Mouse (Mus musculus): Measurements from ENCODE around the gene Bloc1s2.

DNA sequence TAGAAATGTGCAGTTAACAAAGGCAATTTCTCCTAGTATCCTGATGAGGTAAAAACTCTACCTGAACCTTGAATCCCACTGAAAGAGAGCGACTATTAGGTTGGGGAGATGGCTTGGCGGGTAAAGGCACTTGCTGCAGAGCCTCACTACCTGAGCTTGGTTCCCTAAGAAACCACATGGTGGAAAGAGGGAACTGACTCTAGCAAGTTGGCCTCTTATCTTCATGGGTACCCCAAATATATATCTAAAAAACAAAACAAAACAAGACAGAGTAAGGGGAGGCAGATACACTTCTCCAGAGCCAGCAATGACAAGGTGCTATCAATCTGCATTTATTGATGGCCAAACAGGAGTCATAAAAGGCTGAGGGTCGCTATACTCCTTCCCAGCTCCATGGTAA, 37.7 kb upstream of the Bloc1s2 start:
- TF ChIP-seq ZNF384 (IDR thresholded peaks at IDR 0.05; ENCODE audit: low read depth, low read length): no peak
- TF ChIP-seq HCFC1 (IDR thresholded peaks at IDR 0.05; ENCODE audit: borderline replicate concordance, insufficient read depth, low read length): no peak

Data from ES-E14 (cell line).